Mouse (Mus musculus) embryonic facial prominence, embryonic 13.5 days (tissue): ENCODE results near the gene Pxk. TPM values are rescaled to one million over a fixed set of nuclear protein-coding genes. Genes with fewer than 3 reads are reported as not detected.
"Not testable (repeated sequence)": the region's sequence is repeated elsewhere in the genome, so short reads cannot be mapped to it uniquely, and the experiment has no call there.

Source experiments
- ATAC-seq: fragments of 200-750 bp; cut with Nextera tagmentation; 2 replicates; pipeline ENCODE4 v1.8.0; 2017; ENCODE audit warnings: low read depth; ENCODE audit not compliant: insufficient number of reproducible peaks, insufficient read depth, low FRiP score, low TSS enrichment
- H3K27ac ChIP-seq: fragments of 300-500 bp; sonication (generic); 2 replicates; pipeline ENCODE4 v1.5.1; 2015; ENCODE audit warnings: moderate library complexity, mild to moderate bottlenecking, inconsistent platforms
- H3K27me3 ChIP-seq: fragments of 300-500 bp; sonication (generic); 2 replicates; pipeline ENCODE4 v1.6.1; 2015; ENCODE audit warnings: mild to moderate bottlenecking, inconsistent platforms
- H3K36me3 ChIP-seq: fragments of 300-500 bp; sonication (generic); 2 replicates; pipeline ENCODE4 v1.6.1; 2015; ENCODE audit warnings: mild to moderate bottlenecking, inconsistent platforms
- H3K4me1 ChIP-seq: fragments of 300-500 bp; sonication (generic); 2 replicates; pipeline ENCODE4 v1.6.1; 2015; ENCODE audit warnings: inconsistent platforms
- H3K4me2 ChIP-seq: fragments of 300-500 bp; sonication (generic); 2 replicates; pipeline ENCODE4 v1.6.1; 2015; ENCODE audit warnings: moderate library complexity, mild to moderate bottlenecking, inconsistent platforms
- H3K4me3 ChIP-seq: fragments of 300-500 bp; sonication (generic); 2 replicates; pipeline ENCODE4 v1.5.1; 2015; ENCODE audit warnings: mild to moderate bottlenecking, inconsistent platforms
- H3K9ac ChIP-seq: fragments of 300-500 bp; sonication (generic); 2 replicates; pipeline ENCODE4 v1.6.1; 2015; ENCODE audit warnings: mild to moderate bottlenecking, inconsistent platforms
- H3K9me3 ChIP-seq: fragments of 300-500 bp; sonication (generic); 2 replicates; pipeline ENCODE4 v1.6.1; 2016; ENCODE audit warnings: inconsistent platforms
- WGBS: fragments of 180-500 bp; shearing (Covaris S2); methylation state at CpG from one replicate; pipeline ENCODE4 v1.1.7; 2015; ENCODE audit warnings: mixed read lengths; 5-methylcytosine and 5-hydroxymethylcytosine counted together
- polyA plus RNA-seq: library from polyadenylated mRNA; unstranded; fragments of >200 nt; fragmentation: Nextera tagmentation; extraction: Ambion mirVana; gene quantifications from 2 replicates; pipeline ENCODE4 v1.2.1, GENCODE M21; 2015

Pxk gene
- polyA plus RNA-seq, 1 experiment from 2014 or later, result 34.3 TPM

DNA sequence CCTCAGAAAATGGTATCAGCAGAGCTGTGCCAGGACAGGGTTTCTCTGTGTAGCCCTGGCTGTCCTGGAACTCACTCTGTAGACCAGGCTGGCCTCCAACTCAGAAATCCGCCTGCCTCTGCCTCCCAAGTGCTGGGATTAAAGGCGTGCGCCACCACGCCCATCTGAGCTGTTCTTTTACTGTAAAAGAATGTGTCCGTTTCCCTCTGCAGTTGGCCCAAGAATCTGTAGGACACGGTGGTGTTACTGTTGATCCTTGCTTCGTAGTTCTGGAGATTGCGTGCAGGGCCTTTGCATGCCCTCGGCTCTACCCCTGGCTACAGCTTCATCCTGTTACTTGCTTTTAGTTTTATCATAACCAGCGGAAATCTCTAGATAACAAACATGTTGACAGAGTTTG, 25.6 kb downstream of the Pxk start:
- 0 out of 2 replicates have a peak overlapping the region, but pooled peaks have one; percentile 7 for H3K27ac ChIP-seq
- H3K4me1 ChIP-seq, H3K9ac ChIP-seq, H3K4me3 ChIP-seq, H3K27me3 ChIP-seq, H3K4me2 ChIP-seq, ATAC-seq, H3K9me3 ChIP-seq: not testable (repeated sequence)
- 89% methylated on average over 10 of the region's 10 CpGs for WGBS
- peaks cover 27% of the 10 kb centered on the region for H3K36me3 ChIP-seq

DNA sequence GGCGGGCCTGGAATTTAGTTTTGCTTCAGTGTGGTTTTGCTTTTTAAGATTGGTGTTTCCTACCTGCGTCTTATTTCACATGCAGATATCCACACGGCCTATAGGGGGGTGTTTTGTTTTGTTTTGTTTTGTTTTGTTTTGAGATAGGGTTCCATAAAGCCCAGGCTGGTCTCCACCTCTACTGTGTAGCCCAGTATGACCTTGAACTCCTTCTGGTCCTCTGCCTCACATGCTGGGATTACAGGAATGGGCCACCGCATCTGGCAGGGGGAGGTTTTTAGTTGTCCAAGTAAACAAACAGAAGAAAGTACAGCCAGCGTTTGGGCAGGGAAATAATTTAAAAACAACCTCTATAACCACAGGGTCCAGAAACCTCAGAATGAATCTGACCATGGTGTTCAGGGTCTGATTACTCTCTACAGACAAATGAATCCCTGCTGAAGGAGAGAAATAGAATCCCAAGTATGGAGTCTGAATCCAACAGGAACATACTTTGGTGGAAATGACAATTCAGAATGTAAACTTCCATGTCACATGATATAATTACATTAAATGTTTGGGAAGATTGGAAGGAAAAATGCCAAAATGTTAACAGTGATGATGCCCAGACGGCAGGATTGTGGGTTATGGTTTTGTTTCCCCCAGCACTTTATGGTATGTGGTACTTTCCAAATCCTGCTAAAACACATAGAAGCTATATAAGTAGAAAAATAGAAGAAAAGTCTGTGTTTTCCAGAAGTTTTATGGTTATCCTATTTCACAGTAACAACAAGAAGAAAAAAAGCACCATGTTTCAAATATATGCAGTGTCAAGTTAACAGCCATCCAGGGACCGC, 26.3 kb downstream of the Pxk start:
- Histone ChIP-seq H3K4me1 (no peaks in the 10 kb centered on the region), H3K9me3 (no peaks in the 10 kb centered on the region), H3K9ac (no peak overlapping the region), H3K4me2 (no peak overlapping the region), H3K27ac (peak overlapping the region; percentile 60; the same call in 1 of the 2 replicates), H3K36me3 (peaks cover 27% of the 10 kb centered on the region), H3K27me3 (no peaks in the 10 kb centered on the region), H3K4me3 (no peak overlapping the region)
- peak; percentile 69; the same call in 1 of the 2 replicates for ATAC-seq
- 65% methylated on average over 7 of the region's 7 CpGs for WGBS

DNA sequence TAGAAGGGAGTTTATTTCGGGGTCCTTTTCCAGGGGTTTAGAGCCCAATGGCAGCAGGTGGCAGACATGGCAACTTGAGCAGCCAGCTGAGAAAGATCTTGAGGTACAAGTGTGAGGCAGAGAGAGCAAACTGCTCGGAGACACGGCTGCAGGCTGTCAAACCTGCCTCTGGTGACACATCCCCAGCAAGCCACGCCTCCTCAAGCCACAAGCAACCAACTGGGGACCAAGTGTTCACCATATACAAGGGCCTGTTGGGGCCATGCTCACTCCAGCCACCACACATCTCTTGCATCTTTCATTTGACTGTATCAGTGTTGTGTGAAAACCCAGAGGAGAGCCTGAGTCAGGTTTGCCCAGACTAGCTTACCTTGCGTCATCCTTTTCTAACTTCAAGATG, 30.0 kb downstream of the Pxk start:
- Histone ChIP-seq H3K4me2 (no peak overlapping the region), H3K9ac (no peak overlapping the region), H3K36me3 (peaks cover 14% of the 10 kb centered on the region), H3K9me3 (no peaks in the 10 kb centered on the region), H3K27me3 (no peaks in the 10 kb centered on the region), H3K4me3 (no peak overlapping the region), H3K27ac (no peak overlapping the region), H3K4me1 (0 out of 2 replicates have a peak, but pooled peaks cover 12% of the 10 kb centered on the region)
- 78% methylated on average over 5 of the region's 5 CpGs for WGBS
- no peak for ATAC-seq

DNA sequence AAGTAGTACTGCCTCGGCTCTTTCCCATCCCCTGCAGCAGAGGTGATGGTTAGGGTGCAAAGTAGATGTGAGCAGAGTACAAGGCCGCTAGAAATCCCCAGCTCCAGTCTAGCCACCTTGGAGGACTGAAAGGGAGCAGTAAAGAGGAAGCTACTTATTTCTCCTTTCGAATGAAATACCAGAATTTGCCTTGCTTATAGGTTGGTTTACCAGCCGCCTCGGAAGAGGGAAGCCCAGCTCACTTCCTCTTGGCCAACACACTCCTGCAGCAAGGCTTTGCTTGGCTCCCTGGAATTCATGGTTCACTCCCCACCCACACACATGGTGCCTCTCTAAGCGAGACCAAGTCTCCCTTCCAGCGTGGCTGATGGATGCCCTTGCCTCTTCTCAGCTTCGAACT, 34.8 kb downstream of the Pxk start:
- H3K27me3 ChIP-seq, result no peaks in the 10 kb centered on the region
- no peak overlapping the region for H3K4me3 ChIP-seq
- H3K9me3 ChIP-seq, result no peaks in the 10 kb centered on the region
- WGBS, result 85% methylated on average over 8 of the region's 8 CpGs
- no peak overlapping the region for H3K4me2 ChIP-seq
- H3K9ac ChIP-seq, result no peak overlapping the region
- H3K4me1 ChIP-seq, result peaks cover 15% of the 10 kb centered on the region; the same call in 1 of the 2 replicates
- peaks cover 15% of the 10 kb centered on the region for H3K36me3 ChIP-seq
- no peak for ATAC-seq
- no peak overlapping the region for H3K27ac ChIP-seq

DNA sequence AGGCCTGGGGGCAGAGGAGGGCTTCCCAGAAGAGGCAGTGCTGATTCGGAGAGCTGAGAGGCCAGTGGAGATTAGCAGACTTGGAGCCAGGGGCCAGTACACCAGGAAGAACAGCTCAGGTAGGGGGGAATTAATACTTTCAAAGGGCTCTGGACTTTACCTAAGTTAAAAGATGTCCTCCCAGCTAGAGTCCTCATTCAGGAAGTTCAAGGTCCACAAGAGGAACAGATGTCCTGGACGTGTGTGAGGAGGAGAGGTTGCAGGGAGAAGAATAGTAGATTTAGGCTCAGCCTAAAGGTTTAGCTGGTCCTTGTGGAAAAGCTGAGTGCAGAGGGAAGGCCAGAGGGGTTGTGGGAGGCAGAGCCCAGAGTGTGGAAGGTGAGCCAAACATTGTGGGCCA, 36.2 kb downstream of the Pxk start:
- Histone ChIP-seq H3K9me3 (no peaks in the 10 kb centered on the region), H3K4me3 (no peak overlapping the region), H3K4me1 (peaks cover 15% of the 10 kb centered on the region; the same call in 1 of the 2 replicates), H3K27me3 (no peaks in the 10 kb centered on the region), H3K9ac (no peak overlapping the region), H3K4me2 (no peak overlapping the region), H3K36me3 (peaks cover 25% of the 10 kb centered on the region), H3K27ac (no peak overlapping the region)
- WGBS, result 71% methylated on average over 2 of the region's 2 CpGs
- ATAC-seq, result no peak

DNA sequence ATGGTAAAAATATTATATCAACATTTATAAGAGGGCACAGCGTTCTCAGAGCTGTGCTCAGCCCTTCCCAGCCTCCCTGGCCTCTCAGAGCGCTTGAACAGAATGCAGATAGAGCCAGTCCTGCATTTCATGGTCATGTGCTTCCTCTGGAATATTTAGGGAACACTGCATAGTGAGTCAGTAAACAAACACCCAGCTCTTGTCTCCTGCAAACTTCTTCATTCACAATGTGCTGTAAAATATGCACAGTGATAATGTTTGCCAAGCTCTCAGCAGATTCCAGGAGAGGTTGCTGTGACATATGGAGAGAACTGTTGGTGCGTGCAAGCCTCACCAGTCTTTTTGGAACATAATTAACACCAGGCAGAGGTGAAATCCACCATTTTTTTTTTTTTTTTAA, 37.1 kb downstream of the Pxk start:
- Histone ChIP-seq H3K27ac (no peak overlapping the region), H3K4me3 (no peak overlapping the region)
- no peak for ATAC-seq

DNA sequence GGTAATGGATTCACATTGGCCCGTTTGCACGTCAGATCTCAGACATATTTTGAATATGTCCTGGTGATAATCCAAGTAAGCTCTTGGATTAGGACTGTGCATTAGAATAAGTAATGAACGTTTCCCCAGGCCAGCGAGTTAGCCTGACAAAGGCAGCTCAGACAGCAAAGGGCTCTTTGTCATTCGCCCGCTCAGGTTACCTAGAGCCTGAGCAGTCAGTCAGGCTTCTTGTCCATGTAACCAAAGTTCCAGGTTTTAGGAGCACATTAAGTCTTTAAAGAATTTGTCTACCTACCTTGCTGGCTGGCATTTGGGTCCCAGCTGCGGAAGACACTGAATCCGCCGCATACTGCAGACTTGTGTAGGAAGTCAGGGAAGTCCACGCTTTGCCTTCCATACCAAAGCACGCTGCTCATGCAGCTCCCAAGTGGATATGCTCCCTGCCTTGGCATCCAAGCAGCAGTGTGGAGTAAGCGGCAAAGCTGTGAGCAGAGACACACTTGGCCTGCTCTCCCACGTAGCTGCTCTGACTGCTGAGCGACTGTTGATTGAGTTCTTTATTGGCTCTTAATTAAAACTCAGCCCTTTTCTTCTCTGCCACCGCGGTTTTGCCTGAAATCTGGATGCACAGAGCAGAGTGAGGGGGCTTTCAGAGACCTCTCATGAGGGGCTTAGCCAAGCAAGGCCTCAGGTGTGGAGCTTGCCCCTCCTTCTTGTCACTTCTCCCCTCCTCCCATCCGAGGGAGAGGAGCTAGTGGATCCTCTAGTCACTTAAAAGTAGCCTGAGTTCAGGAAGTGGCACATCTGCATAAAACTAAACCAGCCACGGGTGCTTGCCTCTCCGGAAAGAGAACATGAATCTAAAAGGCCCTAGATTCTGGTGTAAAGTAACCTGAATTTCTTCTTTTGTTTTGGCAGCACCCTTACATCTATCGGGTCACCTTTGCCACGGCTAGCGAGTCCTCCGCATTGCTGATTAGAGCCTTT, 42.0 kb downstream of the Pxk start:
- no peak overlapping the region for H3K27ac ChIP-seq
- no peak for ATAC-seq
- peaks cover 25% of the 10 kb centered on the region for H3K4me1 ChIP-seq
- H3K4me3 ChIP-seq, result no peak overlapping the region
- 49% methylated on average over 23 of the region's 23 CpGs for WGBS
- H3K9ac ChIP-seq, result no peak overlapping the region
- H3K9me3 ChIP-seq, result no peaks in the 10 kb centered on the region
- no peaks in the 10 kb centered on the region for H3K27me3 ChIP-seq
- H3K4me2 ChIP-seq, result no peak overlapping the region
- peaks cover 40% of the 10 kb centered on the region for H3K36me3 ChIP-seq

More for the DNA sequence above, 37.1 kb downstream of the Pxk start:
- H3K9me3 ChIP-seq, result no peaks in the 10 kb centered on the region
- no peak overlapping the region for H3K9ac ChIP-seq
- peaks cover 21% of the 10 kb centered on the region for H3K4me1 ChIP-seq
- WGBS, result 46% methylated on average over 3 of the region's 3 CpGs
- no peak overlapping the region for H3K4me2 ChIP-seq
- H3K36me3 ChIP-seq, result peaks cover 25% of the 10 kb centered on the region
- H3K27me3 ChIP-seq, result no peaks in the 10 kb centered on the region

DNA sequence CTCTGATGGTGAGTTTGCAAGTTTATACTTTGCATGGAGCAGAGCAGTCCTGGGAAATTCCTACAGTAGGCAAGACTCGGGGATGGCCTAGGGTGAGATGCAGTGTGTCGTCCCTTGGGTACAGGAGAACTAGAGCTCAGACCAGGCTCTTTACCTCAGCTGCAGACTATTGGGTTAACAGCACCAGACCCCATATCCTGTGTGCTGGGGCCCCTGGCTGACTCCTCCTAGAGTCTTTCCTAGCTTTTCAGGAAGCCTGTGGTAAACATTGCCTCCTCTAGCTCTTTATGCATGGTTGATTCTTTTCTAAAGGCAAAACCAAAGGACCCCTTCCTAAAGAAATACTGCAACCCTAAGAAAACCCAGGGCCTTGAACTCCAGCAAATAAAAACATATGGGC, 43.1 kb downstream of the Pxk start:
- 68% methylated on average over 2 of the region's 2 CpGs for WGBS
- Histone ChIP-seq H3K27ac (no peak overlapping the region), H3K9ac (no peak overlapping the region), H3K4me1 (peaks cover 22% of the 10 kb centered on the region), H3K36me3 (peaks cover 47% of the 10 kb centered on the region), H3K4me2 (no peak overlapping the region), H3K27me3 (no peaks in the 10 kb centered on the region), H3K4me3 (no peak overlapping the region), H3K9me3 (no peaks in the 10 kb centered on the region)
- ATAC-seq, result no peak

DNA sequence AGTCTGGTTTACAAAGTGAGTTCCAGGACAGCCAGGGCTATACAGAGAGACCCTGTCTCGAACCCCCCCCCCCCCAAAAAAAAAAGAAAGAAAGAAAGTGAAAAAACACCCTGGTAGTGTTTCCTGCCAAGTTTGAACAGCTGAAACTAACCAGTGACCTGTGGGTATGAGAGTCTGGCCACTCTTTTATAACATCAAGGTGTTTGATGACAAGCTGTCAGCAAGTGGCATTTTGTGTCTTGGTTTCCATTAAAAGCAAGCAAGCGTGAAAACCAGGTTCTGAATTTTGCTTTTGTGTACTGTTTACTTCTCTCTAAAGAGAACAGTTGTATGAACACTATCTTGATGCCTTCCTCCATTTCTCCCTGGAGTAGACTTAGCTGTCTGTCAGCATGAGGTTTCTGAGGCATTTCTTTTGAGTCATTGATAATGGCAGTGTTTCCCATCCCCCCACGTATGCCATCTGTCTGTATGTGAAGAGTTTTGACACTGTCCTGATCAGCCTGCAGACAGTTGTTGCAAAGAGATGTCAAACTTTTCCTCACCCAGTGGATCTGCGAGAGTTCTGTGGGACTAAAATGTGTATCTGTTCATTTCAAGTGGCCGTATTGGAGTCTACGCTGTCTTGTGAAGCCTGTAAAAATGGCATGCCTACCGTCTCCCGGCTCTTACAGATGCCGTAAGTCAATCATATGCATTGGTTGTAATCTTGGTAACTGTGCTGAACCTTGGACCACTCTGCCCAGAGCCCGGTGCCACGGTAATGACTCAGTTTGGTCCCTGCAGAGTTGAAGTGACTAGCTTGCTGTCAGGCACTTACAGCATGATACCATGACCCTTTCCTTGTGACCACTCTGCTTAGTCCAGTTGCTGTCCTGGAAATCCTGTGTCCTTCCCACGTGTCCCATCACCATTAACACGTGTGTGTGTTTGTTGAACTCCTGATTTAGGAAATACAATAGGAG, 47.9 kb downstream of the Pxk start:
- ATAC-seq, result no peak
- Histone ChIP-seq H3K36me3 (peaks cover 38% of the 10 kb centered on the region), H3K27me3 (no peaks in the 10 kb centered on the region), H3K4me2 (no peak overlapping the region), H3K9me3 (no peaks in the 10 kb centered on the region), H3K4me1 (peaks cover 14% of the 10 kb centered on the region), H3K4me3 (no peak overlapping the region), H3K27ac (no peak overlapping the region), H3K9ac (no peak overlapping the region)
- WGBS, result 84% methylated on average over 13 of the region's 13 CpGs

DNA sequence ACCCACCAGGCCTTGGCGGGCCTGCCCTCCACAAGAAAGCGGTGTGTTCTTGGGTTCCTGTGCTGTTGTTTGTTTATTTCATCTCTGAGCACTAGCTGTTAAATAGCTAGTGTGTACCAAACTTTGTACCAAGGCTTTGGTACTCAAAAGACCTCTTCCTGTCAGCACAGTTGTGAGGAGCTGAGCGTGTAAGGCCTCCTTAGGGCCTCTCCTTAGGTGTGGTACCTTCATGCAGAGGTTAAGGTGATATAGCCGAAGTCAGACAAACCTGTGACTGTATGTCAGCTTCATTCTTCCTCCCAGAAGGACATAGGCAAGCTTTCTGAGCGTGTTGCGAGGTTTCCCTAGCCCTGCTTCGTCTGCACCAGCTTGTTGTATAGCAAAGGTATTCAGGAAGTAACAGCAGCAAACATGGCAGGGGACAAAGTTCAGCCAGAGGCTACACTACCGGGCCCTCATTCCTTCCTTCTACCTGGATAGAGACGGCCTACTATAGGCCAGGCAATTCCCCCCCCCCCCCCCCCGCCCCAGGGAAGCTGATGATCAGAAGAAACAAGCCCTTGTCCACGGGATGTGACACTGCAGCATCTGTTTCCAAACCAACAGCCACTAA, 48.7 kb downstream of the Pxk start:
- WGBS, result 81% methylated on average over 11 of the region's 11 CpGs
- H3K36me3 ChIP-seq, result peaks cover 38% of the 10 kb centered on the region
- H3K4me1 ChIP-seq, result peaks cover 14% of the 10 kb centered on the region
- no peak overlapping the region for H3K27ac ChIP-seq
- no peak overlapping the region for H3K4me3 ChIP-seq
- H3K9me3 ChIP-seq, result no peaks in the 10 kb centered on the region
- no peak for ATAC-seq
- no peaks in the 10 kb centered on the region for H3K27me3 ChIP-seq
- H3K9ac ChIP-seq, result no peak overlapping the region
- no peak overlapping the region for H3K4me2 ChIP-seq
